Mouse (Mus musculus) lung, postnatal 10 days (tissue): ENCODE results near the gene Lekr1.
A peak's percentile ranks its signal among the peaks of the same experiment; 100 is the strongest.

Experiments used
- DNase-seq: peaks from one replicate; pipeline ENCODE4 v3.0.0; 2021

Lekr1 gene

GRCm38 (mm10) chr3:65773910-65774309 is 107.9 kb downstream of the Lekr1 start:
- no peak for DNase-seq

GRCm38 (mm10) chr3:65775096-65775495 is 109.1 kb downstream of the Lekr1 start:
- no peak for DNase-seq

- DNase-seq: no peak
Observed at GRCm38 (mm10) chr3:65782246-65782645, 116.2 kb downstream of the Lekr1 start.

- DNase-seq: no peak
Observed at GRCm38 (mm10) chr3:65790076-65790685, 124.2 kb downstream of the Lekr1 start.

- DNase-seq: no peak
Observed at GRCm38 (mm10) chr3:65793561-65793960, 127.5 kb downstream of the Lekr1 start.

GRCm38 (mm10) chr3:65794711-65795110 is 128.7 kb downstream of the Lekr1 start:
- no peak for DNase-seq

- DNase-seq: no peak
Observed at GRCm38 (mm10) chr3:65797345-65798137, 131.5 kb downstream of the Lekr1 start.

GRCm38 (mm10) chr3:65800962-65801361 is 134.9 kb downstream of the Lekr1 start:
- no peak for DNase-seq

- no peak for DNase-seq
Observed at GRCm38 (mm10) chr3:65802185-65802584, 136.2 kb downstream of the Lekr1 start.

GRCm38 (mm10) chr3:65802868-65803267 is 136.8 kb downstream of the Lekr1 start:
- DNase-seq: peak; percentile 39

- DNase-seq: no peak
Observed at GRCm38 (mm10) chr3:65814881-65815280, 148.9 kb downstream of the Lekr1 start.

- DNase-seq: no peak
Observed at GRCm38 (mm10) chr3:65816012-65816411, 150.0 kb downstream of the Lekr1 start.

GRCm38 (mm10) chr3:65818597-65818996 is 152.6 kb downstream of the Lekr1 start:
- no peak for DNase-seq

- DNase-seq: no peak
Observed at GRCm38 (mm10) chr3:65819841-65820240, 153.8 kb downstream of the Lekr1 start.

- no peak for DNase-seq
Observed at GRCm38 (mm10) chr3:65824886-65825285, 158.9 kb downstream of the Lekr1 start.

- DNase-seq: peak; percentile 20
Observed at GRCm38 (mm10) chr3:65826716-65827115, 160.7 kb downstream of the Lekr1 start.

GRCm38 (mm10) chr3:65827400-65827799 is 161.4 kb downstream of the Lekr1 start:
- no peak for DNase-seq

GRCm38 (mm10) chr3:65828020-65828419 is 162.0 kb downstream of the Lekr1 start:
- no peak for DNase-seq

- peak; percentile 83 for DNase-seq
Observed at GRCm38 (mm10) chr3:65829230-65829629, 163.2 kb downstream of the Lekr1 start.

- DNase-seq: no peak
Observed at GRCm38 (mm10) chr3:65829943-65830483, 164.0 kb downstream of the Lekr1 start.

GRCm38 (mm10) chr3:65830801-65831200 is 164.8 kb downstream of the Lekr1 start:
- DNase-seq: peak; percentile 14

GRCm38 (mm10) chr3:65832398-65832797 is 166.4 kb downstream of the Lekr1 start:
- DNase-seq: peak; percentile 6

- no peak for DNase-seq
Observed at GRCm38 (mm10) chr3:65836435-65836834, 170.4 kb downstream of the Lekr1 start.

- DNase-seq: no peak
Observed at GRCm38 (mm10) chr3:65839664-65840063, 173.6 kb downstream of the Lekr1 start.
